Mouse (Mus musculus): Measurements from ENCODE around the gene Tmem9b. TPM values are rescaled to one million over a fixed set of nuclear protein-coding genes. Genes with fewer than 3 reads are reported as not detected.

The Tmem9b gene
- total RNA-seq, 1 experiment from 2014 or later, result 34.6 TPM

DNA sequence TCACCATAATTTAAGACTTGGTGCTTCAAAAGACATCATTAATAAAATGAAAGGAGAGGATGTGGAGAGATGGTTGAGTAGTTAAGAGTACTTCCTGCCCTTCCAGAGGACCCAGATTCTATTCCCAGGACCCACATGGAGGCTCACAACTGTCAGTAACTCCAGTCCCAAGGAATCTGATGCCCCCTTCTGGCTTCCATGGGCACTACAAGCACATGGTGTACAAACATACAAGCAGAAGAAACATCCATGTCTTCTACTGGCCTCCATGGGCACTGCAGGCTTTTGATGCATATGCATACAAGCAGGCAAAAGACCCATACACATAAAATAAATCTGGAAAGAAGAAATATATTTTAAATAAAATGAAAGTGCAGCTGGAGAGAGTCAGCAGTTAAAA, 52.5 kb downstream of the Tmem9b start:
- no peak for ATAC-seq (ENCODE audit: extremely low read depth, insufficient number of reproducible peaks, low FRiP score, poor library complexity, severe bottlenecking)

DNA sequence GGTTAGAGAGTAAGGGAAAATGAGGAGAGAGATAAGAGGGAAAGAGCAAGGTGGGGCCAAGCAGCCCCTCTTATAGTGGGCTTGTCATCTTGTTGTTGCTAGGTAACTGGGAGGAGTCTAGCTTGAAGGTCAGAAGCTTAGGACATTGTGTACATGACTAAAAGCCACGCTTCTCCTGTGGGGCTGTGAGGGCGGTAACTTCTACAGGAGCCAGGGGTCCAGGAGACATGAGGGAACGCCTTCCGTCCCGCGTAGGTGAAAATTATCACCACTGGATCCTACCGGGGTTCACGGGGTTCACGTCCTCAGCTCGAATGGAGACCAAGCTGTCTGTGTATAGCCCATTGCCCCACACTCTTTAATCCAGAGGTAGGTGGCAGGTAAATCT, 57.3 kb downstream of the Tmem9b start:
- ATAC-seq (ENCODE audit: extremely low read depth, insufficient number of reproducible peaks, low FRiP score, poor library complexity, severe bottlenecking), result no peak

DNA sequence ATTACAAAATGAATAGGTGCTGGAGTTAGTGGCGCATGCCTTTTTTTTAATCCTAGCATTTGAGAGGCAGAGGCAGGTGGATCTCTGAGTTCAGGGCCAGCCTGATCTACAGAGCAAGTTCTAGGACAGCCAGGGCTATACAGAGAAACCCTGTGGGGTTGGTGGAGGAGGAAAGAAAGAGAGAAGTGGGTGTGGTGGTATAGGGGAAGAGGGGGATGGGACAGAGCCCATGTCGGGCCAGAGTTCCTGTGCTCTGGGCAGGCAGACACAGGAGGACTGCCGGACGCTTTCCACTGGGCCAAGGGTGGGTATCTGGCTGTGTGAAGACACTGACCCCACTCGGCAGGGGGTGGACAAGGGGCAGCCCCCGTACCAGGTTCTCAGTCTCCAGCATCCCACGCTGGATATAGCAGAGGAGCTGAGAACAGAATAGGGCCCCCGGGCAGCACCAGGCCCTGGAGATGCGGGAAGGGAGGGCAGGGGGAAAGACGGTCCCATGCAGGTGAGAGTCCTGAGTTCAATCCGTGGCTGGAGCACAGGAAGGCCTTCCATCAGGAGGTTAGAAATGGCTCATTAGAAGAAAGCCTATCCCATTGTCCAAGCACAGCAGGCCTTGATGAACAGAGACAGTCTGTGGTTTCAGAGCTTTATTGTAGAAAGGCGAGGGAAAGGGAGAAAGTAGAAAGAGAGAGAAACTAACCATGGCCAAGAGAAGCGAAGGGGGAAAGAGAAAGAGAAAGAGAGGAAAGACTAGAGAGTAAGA, 57.9 kb downstream of the Tmem9b start:
- ATAC-seq (ENCODE audit: extremely low read depth, insufficient number of reproducible peaks, low FRiP score, poor library complexity, severe bottlenecking), result no peak

DNA sequence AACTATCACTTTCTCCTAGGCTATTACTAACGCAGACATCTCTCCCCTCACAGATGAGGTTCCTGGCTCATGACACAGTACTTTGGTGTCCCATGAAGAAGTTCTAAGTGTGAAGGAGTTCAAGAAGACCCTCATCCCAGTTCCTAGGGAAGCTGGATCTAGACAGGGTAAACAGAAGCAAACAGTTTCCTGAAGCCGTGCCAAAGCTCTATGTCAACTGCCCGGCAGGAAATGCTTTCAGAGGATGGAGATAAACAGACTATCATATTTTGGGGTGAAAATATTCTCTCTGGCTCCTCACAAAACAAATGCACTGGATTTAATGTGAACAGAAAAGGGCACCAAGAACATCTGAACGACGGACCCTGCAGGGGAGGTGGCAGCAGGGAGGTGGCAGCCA, 61.7 kb downstream of the Tmem9b start:
- no peak for ATAC-seq (ENCODE audit: extremely low read depth, insufficient number of reproducible peaks, low FRiP score, poor library complexity, severe bottlenecking)

DNA sequence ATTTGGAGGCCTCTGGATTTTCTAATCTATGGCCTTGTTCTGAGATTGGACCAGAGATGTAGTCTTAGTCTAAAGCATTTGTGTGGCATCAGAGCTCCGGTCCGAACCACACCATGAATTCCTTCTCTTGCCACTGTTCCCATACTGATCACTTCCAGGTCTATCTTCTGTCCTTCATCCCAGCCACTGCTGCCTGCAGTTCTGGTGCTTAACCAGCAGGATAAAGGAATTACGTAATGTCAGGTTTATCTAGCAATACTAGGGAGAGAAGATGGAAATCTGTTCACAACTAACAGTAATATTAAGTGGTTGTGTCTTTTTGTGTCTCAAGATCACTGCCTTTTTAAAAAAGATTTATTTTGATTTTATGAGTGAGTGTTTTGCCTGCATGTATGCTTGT, 62.6 kb downstream of the Tmem9b start:
- no peak for ATAC-seq (ENCODE audit: extremely low read depth, insufficient number of reproducible peaks, low FRiP score, poor library complexity, severe bottlenecking)

DNA sequence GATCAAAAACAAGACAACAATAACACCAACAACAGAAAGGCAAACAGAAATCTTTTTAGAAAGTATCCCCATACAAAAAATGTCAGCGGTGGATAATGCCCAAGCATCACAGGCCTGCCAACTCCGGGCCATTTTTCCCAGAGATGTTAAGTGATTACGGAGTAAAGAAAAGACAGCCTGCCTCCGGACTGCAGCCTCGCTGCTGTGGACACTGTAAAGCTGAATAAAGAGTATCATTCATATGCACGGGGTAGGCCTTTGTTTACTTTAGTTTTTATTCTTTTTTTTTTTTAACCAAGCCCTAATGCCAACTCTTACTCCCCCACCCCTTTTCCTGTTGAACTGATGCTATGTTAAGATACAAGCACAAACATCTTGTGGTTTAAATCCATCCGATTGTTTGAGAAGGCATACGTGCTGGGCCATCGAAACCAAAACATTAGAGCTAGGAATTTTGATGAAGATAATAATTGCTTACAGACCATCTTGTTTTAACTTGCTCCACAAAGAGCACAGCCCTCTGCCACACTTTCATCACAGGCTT, 66.0 kb downstream of the Tmem9b start:
- ATAC-seq (ENCODE audit: extremely low read depth, insufficient number of reproducible peaks, low FRiP score, poor library complexity, severe bottlenecking), result no peak

Other genes starting within 250 kb of the Tmem9b start
- gene Trim66, start 244.7 kb downstream of the Tmem9b start, total RNA-seq (2017), result 0.12 TPM in 2 replicates
- gene Rpl27a, start 233.7 kb downstream of the Tmem9b start, total RNA-seq (2017), result 374 and 565 TPM in 2 replicates
- gene St5, start 49.3 kb downstream of the Tmem9b start, total RNA-seq (2017), result 0.37 TPM in 1 of 2 replicates, not detected in the other
- 4.7 and 4.9 TPM in 2 replicates for gene Akip1, start 49.2 kb downstream of the Tmem9b start, total RNA-seq (2017)
- not detected in 2 replicates for gene BC051019, start 29.0 kb downstream of the Tmem9b start, total RNA-seq (2017)
- gene Ascl3, start 21.1 kb downstream of the Tmem9b start, total RNA-seq (2017), result not detected in 2 replicates
- gene Nrip3, start 29.1 kb upstream of the Tmem9b start, total RNA-seq (2017), result 0.12 TPM in 1 of 2 replicates, not detected in the other
- gene Scube2, start 112.8 kb upstream of the Tmem9b start, total RNA-seq (2017), result not detected in 2 replicates
- gene Dennd5a, start 207.6 kb upstream of the Tmem9b start, total RNA-seq (2017), result 181 and 184 TPM in 2 replicates
- 60.0 and 64.2 TPM in 2 replicates for gene Tmem41b, start 234.1 kb upstream of the Tmem9b start, total RNA-seq (2017)

All from neutrophil, adult 5-6 weeks (primary cell).